Mouse (Mus musculus): ENCODE data around the gene Dip2c.

Gene Dip2c

DNA sequence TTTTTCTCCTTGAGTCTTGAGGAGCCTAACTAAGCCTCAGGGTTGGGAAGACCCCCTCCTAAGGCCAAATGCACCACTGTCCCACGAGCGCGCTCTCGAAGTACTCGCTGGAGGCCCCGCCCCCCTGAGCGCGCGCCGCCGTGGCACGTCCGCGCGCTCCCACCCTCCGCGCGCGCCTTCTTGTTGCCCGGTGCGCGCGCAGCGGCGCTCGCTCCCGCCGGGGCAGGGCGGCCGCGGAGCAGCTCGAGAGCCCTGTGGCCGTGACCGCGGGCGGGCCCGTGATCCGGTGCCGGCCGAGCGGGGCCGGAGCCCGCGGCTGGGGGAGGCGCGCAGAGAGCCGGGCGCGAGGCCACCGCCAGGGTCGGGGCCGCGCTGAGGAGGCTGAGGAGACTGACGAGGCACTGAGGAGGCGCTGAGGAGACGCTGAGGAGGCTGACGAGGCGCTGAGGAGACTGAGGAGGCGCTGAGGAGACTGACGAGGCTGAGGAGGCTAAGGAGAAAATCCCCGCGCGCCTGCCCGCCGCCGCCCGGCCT, at the start of gene Dip2c:
Gene Dip2c, plus strand, starts transcription at position 207 of the 534 bp plus-strand sequence.
- DNase-seq: peak; percentile 88

DNA sequence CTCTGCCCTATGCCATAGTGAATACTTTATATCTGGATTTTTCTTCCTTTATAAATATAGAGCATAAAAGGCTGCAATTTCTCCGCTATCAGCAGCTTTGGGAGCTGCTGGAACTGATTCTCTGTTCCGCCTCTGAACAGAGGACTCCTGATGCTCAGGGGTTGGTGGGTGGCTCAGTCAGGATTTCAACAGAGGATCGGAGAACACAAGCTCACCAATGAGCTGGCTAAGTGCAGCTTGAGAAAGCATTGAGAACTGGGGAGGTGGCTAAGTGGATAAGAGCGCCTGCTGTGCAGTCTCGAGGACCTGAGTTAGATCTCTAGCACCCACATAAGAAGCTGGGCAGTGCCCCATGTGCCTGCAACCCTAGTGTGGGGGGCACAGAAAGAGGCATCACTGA, 49.2 kb upstream of the Dip2c start:
- no peak for DNase-seq

DNA sequence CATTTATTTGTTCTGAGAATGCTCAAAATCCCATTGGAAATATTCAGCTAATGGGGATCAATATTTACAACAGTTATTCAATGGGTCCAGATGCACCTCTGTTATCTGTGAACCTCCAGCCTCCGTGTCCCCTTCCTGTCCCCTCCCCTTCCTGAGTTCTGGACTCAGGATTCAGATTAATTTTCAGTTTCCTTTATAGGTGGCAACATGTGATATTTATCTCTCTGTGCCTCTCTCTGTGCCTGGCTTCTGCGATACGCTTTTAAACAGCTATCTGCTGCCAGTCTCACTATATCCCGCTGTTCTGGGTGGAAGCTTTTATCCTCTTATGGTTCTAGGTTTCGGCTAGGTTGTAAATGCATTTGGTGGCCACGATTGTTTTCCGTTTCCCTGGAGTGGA, 38.8 kb upstream of the Dip2c start:
- DNase-seq: no peak

DNA sequence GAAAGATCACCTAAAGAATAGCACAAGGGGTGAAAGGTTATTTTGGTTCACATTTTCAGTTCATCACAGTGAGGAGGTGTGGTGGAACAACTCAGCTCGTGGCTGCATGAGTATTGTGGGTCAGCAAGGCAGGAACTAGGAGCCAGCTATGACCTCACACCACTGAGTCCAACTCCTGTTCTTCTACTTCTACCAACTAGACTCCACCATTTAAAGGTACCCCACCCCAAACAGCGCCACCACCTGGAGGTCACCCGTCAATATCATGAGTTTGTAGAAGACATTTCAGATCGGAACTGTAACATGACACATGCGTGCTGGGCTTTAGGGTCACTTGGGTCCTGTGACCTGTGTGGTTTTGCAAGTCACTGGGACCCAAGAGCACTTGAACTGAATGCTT, 37.2 kb upstream of the Dip2c start:
- DNase-seq: no peak

DNA sequence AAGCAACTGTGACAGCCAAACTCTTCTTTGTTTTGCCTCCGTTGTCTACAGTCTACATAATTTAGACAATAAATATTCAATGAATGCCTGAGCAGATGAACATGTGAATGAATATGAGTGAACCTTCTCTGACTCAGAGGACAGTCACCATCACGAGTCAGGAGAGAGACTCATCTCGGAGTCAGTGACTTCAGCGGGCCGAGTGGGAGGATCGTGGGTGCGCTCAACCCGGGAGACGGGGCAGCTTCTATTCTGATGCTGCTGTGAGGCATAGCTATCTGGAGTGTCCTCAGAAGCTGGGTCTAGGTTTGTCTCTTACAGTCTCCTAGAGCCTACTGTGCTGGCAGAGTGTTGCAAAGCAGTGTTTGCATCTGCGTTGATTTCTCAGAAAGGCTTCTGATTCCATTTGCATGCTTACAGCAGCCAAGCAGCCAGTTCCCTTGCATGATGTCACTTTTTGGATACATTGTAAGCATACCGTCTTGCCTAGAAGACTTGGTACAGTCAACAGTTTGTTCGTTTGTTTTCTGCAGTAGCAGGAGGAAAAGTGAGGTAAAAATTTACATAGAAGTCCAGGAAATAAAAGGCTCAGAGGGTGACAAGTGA, 36.6 kb upstream of the Dip2c start:
- DNase-seq: peak; percentile 58

DNA sequence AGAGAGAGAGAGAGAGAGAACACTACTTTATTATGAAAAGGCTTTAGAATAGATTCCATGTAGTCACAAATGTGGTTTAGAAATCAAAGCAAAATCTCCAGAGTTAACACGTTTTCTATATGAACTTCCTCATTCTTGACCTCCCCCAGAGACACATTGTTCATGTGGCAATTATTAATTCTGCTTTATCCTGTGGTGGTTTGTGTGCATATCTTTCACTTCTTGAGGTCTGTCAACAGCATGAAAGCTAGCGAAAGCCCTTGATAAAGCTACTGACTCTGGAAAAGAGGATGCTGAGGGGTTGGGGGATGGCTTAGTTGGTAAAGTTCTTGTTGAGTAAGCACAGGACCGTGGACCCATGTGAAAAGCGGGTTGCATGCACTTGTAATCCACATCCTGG, 14.6 kb upstream of the Dip2c start:
- no peak for DNase-seq

DNA sequence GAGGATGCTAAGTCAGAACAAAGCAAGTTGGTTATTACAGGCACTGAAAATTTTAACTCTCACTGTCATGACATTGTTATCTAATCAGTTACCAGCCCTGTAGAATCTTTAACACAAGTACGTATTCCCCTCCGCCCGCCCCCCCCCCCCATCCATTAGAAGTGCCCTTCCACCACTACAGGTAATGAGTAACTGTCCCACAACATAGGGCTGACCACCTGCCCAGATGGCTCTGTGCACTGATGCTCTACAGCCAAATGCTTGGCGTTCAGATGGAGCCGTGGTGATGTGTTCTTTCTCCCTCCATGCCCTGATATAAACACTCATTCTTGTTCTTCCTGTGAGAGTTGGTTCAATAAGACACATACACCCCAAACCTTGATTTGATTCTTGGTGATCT, 10.8 kb upstream of the Dip2c start:
- no peak for DNase-seq

DNA sequence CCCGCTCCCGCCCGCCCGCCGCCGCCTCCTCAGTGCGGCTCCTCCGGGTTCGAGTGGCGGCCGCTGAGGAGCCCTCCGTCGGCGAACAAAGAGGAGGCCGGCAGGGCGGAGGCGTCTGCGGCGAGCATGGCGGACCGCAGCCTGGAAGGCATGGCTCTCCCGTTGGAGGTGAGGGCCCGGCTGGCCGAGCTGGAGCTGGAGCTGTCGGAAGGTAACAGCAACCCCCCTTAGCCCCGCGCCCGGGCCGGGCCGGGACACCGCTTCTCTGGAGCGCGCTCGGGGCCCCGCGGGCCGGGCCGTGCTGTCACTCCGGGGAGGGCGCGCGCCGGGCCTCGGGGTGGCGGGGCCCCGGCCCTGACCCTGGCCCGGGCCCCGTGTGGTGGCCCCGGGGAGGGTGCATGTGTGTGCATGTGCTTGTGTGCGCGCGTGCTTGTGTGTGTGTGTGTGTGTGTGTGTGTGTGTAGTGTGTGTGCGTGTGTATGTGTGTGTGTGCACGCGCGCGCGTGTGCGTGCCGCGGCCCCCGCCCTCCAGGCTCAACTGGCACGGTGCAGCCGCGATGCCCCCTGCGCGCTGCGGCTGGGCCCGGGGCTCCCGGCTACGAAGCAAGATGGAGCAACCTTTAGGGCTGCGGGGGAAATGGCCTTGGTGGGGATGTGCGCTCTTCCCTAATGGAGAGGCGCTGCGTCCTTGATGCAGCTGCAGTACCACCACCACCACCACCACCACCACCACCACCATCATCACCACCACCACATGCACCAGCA, 710 bp downstream of the Dip2c start:
- peak; percentile 58 for DNase-seq

DNA sequence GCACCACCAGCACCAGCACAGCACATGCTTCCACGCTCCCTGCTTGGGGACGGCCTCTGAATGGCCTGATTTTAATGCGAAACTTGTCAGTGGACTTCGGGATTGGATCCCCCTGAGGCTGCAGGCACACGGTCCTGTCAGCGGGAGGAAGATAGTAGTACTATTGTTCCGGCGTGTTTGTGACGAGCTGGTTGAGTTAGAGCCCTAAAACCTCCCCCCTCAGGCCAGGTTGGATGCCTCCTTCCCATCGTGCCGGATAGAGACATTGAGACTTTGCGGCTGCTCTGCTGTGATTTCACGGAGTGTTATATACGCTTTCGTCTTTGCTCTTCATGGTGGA, 1.3 kb downstream of the Dip2c start:
- DNase-seq: peak; percentile 10

DNA sequence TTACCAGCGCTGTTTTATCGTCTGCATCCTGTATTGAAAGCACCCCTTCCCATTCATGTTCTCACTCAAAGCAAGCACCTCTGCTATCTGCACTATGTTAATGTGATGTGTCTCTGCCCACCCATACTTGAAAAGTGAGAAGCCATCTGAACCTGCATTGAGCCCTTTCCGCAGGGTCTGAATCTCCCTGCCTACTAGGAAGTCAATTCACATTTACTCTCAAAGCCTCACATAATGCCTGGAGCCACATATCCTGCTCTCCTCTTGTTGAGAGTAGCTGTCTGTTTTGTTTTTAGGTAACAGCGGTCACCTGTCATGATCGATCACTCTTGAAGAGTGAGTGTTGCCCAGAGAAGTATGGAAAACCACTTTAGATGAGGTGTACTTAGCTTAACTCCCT, 2.3 kb downstream of the Dip2c start:
- DNase-seq: no peak

DNA sequence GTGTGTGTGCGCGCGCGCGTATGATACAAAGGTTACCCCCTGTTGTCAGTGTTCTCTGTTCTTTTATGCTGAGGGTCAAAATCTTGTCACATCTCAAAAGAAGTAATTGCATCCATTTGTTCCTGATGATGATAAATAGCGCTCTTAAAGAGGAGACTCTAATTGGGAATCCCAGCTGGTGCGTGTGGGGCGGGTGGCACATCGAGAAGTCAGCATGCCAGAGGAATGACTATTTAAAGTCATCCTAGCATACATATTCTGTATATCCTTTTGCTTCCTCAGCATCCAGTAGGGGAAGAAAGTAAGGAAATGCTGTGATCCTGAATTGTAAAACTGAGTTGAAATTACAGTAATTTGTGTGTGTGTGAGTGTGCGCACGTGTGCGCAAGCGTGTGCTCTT, 6.7 kb downstream of the Dip2c start:
- DNase-seq: no peak

DNA sequence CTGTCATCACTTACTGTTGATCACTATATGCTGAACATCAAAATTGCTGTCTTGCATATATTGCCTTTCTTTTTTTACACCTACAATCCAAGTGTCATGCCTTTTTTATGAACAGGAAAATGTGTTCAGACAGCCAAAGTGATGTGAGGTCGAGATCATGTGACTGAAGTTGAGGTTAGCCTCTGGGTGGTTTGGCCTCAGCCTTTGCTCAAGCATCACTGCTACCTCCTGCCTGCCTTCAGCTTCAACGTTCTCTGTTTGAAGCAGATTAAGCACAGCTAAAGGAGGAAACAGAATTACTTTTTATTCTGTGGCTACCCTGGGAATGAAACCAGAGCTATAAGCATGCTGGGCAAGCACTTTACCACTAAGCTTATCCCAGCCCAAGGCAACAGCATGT, 13.6 kb downstream of the Dip2c start:
- no peak for DNase-seq

DNA sequence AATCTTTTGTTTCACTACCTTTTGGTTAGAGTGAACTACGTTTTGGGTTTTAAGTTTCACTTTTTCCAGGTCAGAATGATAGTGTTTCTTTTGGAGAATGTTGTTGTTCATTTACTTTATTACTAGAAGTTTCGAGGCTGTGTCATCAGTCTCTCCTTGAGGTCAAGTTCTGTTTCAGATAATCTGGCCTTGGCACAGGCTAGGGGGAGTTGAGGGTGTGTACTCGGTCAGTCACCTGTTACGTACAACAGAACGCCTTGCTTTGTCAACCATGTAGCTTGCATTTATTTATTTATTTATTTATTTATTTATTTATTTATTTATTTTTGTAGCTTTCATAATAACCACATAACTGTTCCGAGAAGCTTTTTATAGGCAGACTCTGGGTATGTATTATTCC, 20.0 kb downstream of the Dip2c start:
- no peak for DNase-seq

DNA sequence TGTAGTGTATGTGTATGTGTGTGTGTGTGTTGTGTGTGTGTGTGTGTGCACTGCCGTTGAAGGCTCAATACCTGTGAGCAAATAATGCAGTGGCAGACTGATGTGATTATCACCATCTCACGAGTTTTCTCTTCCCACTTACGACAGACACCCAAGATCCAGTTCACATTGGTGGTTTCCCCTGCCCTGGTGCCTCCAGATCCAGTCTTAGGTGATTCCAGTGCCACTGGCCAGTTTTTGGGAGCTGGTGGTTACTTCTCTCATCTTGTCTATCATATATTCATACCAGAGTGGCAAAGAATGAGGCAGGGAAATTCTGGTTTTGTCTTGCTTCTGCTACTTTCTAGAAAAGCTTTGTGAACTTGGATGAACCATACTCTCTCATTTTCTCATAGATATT, 20.9 kb downstream of the Dip2c start:
- DNase-seq: no peak

DNA sequence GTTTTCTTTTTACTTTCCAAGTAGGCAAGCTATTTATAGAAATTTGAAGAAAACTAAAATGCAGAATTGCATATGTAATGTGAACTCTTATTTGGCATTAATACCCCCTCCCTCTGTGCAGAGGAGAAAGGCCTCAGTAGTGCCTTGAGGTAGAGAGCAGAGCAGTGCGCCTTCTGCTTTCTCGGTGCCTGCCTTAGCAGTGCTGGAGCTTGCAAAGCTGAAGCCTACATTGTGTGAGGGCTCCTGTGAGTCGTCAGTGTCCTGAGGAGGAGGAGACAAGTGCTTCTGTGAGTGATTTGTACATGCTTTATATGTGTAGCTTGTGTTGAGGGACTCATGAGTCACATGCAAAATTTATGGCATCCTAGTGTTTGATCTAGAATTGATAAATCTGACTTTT, 21.4 kb downstream of the Dip2c start:
- DNase-seq: no peak

DNA sequence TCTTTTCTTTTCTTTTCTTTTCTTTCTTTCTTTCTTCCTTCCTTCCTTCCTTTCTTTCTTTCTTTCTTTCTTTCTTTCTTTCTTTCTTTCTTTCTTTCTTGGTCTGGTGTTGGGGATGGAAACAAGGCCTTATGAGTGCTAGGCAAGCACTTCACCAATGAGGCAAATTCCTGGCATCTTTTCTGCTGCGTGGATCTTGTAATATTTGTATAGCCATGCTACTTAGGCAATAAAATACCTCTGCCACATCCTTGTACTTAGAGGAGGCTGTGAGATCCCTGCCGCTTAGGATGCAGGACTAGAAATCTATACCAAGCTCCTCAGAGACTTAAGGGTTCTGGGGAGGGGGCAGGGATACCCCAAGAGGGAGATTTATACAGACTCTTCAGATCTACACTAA, 23.3 kb downstream of the Dip2c start:
- DNase-seq: no peak

DNA sequence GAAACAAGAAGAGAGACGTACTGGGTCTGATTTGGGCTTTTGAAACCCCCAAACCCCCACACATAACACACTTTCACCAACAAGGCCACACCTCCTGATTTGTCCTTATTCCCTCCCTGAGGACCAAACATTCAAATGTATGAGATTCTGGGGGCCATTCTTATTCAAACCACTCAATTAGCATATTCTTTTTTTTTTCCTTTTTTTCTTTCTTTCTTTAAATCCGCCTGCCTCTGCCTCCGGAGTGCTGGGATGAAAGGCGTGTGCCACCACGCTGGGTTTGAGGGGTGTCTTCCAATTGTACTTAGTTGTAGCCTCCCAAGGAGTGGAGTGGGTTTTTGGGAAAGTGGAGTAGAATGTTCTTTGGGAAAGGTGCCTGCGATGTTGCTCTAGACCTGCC, 32.5 kb downstream of the Dip2c start:
- DNase-seq: no peak

DNA sequence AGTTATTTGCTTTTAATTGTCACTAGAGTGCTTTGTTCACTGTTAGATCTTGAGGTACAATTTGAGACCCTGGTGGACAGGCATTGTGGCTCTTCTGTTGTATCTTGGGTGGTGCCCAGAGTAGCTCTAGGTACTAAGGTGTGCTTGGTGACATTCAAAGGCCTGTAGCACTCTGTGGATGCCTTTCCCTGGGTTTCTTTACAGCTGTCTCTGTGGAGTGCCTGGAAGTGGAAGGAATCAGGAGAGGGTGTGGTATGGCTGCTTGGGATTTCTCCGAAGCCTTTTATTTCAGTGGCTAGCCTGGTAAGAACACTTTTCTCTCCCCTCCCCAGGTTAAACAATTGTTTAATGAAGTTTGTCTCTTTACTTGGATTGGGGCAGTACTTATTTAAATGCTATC, 34.5 kb downstream of the Dip2c start:
- DNase-seq: no peak

DNA sequence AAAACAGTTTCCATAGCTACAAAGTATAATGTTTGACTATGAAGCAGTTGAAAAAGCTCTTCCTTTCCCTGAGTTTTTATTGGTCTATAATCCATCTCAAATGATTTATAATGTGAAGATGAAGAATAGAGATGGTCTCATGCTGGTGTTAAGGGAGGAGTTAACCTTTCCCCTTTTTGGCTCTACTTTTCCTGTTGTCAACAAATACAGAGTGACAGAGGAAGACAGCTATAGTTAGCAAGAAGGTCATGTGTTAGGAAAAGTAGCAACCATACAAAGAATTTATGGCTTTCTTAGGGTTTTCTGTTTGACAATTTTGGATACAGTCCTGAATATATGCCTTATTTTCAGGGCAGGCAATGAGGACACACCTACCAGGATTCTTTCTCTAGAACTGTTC, 36.6 kb downstream of the Dip2c start:
- no peak for DNase-seq

DNA sequence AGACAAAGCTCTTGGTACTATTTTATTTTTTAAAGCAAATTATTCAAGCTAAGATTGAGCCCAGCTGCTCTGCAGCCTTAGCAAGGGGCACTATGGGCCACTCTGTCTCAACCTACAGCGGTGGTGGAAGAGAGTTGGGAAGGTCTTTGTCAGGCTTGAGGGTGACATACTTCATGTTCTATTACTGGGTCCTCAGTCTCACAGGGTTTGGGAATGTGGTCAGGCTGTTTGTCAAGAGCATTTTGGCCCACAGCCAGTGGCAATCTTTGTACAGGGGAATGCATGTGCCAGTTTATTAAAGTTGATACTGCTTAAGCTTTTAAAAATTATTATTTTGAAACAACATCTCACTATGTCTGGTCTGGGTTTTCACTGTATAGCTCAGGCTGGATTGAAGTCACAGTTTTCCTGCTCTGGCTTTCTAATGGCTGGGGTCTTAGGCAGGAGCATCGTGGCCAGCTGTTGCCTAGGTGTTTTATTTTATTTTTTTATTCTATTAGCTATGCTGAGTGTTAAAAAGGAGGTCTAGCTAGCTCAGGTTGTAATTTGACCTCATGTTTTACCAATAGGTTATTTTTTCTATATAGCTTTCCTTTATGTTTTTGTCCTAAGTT, 37.9 kb downstream of the Dip2c start:
- DNase-seq: no peak

DNA sequence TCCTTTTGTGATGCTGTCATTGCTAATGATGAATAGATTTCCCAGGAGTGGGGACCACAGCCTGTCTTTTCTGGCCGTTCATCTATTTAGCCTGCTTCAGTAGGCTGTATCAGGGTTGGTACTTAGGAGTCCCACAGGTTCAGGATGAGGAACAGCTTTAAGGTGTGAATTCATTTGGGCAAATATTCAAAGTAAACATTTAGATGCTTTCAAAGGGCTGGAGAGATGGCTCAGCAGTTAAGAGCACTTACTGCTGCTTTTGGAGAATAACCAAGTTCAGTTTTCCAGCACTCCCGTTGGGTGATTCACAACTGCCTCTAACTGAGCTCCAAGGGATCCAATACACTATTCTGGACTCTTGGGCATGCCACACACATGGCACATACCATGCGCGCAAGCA, 38.4 kb downstream of the Dip2c start:
- no peak for DNase-seq

DNA sequence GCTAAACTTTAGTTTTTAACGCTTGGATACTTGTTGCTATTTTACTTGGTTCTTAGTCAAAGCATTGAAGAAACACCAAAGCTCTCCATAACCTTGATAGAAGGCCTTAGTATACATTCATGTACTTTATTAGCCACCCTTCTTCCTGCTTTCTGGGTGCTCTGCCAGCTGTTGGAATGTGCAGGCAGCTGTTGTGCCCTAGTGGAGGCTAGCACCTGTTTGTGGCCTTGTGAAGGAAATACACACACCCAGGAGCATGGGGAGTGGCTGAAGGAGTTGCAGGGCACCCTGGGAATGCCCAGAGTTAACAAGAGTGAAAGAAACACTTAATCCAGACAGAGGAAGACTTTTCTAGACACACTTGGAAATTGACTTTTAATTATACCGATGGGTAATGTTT, 43.4 kb downstream of the Dip2c start:
- no peak for DNase-seq

DNA sequence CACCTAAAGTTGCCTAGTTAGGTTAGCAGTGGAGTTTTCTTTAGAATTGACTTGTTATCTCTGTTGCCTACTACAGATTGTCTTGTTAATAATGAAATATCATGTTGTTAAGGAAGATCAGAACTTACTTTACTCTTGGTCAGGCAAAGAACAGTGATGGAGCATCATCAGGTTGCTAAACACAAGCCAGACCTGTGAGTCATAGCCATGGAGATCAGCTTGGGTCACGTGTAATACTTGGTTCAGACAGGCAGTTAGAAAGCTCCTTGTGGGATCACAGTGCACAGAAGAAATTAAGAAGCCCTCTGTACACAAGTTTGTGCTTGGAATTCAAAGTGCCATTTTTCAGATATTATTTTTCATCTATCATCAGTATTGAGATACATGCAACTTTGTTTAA, 48.9 kb downstream of the Dip2c start:
- no peak for DNase-seq

DNA sequence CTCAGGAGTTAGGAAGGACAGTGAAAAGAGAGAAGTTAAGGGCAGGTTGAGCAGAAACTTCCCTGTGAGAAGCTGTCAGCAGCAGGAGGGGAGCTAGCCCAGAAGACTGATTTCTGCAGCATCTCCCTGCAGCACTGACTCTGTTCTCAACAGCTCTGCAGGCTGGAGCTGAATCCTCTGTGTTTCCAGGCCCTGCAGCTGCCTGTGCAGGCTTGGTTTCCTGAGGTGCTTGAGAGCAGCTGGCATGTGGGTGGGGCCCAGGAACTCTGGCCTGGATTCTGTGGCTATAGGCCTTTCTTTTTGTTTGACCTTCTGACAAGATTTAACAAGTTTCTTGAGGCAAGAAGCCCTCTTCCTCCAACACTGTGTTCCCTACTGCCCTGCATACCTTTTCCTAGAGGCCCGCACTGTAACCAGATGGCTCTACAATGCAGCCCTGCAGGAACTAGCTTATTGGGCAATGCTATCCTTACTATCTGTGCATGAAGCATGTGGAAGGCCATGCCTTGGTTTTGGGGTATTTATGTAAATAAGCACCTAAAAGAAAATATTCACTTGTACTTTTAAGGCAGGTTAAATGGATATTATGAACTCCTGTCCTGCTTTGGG, 53.1 kb downstream of the Dip2c start:
- no peak for DNase-seq

All from right cerebral cortex, postnatal 14 days (tissue).